Mouse (Mus musculus): ENCODE measurements at regions not wholly inside any gene's neighbourhood (a gene's known extent, or its start where the extent isn't known, plus 50 kb on each side); places are given as distances from the start of the nearest gene placed in this dataset.

DNA sequence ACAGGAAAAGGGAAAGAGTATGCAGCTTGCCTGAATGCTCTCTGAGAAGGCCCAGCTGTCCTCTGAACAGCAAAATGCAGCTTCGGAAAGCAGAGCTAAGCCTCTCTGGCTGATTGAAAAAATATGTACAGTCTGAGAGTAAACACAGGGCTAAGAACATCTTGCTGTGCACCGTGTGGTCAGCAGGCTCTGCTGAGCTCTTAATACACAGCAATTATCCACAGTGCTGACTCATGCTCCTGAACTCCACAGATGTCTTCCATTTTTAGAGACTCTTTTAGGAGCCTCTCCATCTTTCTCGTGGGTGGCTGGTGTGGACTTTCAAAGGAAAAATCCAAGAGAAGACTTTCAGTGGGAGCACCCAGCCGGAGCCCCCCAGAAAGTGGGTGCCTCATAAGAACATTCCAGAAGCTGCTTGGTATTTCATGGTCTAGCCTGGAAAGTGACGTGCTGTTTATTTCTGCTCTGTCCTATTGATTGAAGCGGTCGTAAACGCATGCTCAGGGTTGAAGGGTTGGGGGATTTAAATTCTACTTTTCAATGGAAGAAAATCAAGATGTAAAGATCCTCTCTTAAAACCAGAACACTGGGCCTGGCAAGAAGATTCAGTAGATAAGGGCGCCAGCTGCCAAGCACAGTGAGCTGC is 209.5 kb downstream of the Mreg start:
- Histone ChIP-seq H3K4me1 (ENCODE audit: control insufficient read depth, insufficient read depth, low read length) (no peaks in the 10 kb centered on the region), H3K36me3 (ENCODE audit: control insufficient read depth, insufficient read depth, low read length) (no peaks in the 10 kb centered on the region), H3K9ac (replicated peaks; ENCODE audit: low read depth, low read length) (no peak overlapping the region), H3K9me3 (ENCODE audit: control insufficient read depth, low read length) (no peaks in the 10 kb centered on the region), H3K4me2 (ENCODE audit: low read depth, low read length) (no peak overlapping the region), H3K27me3 (ENCODE audit: control insufficient read depth, insufficient read depth, low read length) (no peaks in the 10 kb centered on the region), H3K27ac (ENCODE audit: low read depth, low read length) (no peak overlapping the region), H3K4me3 (ENCODE audit: low read depth, low read length) (no peak overlapping the region)
- ATAC-seq (ENCODE audit: low read depth), result no peak
- WGBS, result 75% methylated on average over 9 of the region's 9 CpGs

DNA sequence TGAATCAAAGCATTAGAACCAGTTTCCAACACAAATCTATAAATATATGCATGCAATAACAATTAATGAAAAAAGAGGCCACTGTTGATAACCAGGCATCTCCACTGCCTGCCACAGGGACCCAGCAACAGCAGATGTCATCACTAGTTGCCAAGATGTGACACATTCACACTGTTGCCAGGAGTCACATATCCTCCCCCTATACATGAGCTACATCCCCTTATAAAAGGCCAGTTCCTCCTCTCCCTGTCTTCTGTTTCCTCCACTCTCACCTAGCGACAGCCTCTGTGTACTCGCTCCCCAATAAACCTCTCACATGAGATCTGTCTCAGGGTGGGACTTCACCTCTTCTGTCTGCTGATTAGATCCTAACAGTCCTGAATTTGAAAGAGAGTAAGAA is 211.4 kb downstream of the Mreg start:
- Histone ChIP-seq H3K9ac (replicated peaks; ENCODE audit: low read depth, low read length) (no peak overlapping the region), H3K36me3 (ENCODE audit: control insufficient read depth, insufficient read depth, low read length) (no peaks in the 10 kb centered on the region), H3K9me3 (ENCODE audit: control insufficient read depth, low read length) (no peaks in the 10 kb centered on the region), H3K4me3 (ENCODE audit: low read depth, low read length) (no peak overlapping the region), H3K27ac (ENCODE audit: low read depth, low read length) (no peak overlapping the region), H3K4me1 (ENCODE audit: control insufficient read depth, insufficient read depth, low read length) (no peaks in the 10 kb centered on the region), H3K27me3 (ENCODE audit: control insufficient read depth, insufficient read depth, low read length) (no peaks in the 10 kb centered on the region), H3K4me2 (ENCODE audit: low read depth, low read length) (no peak overlapping the region)
- WGBS, result 86% methylated on average over 2 of the region's 2 CpGs
- no peak for ATAC-seq (ENCODE audit: low read depth)

GRCm38 (mm10) chr1:71996828-71997227 is 215.3 kb downstream of the Mreg start:
- 69% methylated on average over 2 of the region's 2 CpGs for WGBS
- H3K27ac ChIP-seq (ENCODE audit: low read depth, low read length), result no peak overlapping the region
- no peaks in the 10 kb centered on the region for H3K36me3 ChIP-seq (ENCODE audit: control insufficient read depth, insufficient read depth, low read length)
- H3K4me3 ChIP-seq (ENCODE audit: low read depth, low read length), result no peak overlapping the region
- no peaks in the 10 kb centered on the region for H3K27me3 ChIP-seq (ENCODE audit: control insufficient read depth, insufficient read depth, low read length)
- H3K4me2 ChIP-seq (ENCODE audit: low read depth, low read length), result no peak overlapping the region
- no peak overlapping the region for H3K9ac ChIP-seq (replicated peaks; ENCODE audit: low read depth, low read length)
- no peak for ATAC-seq (ENCODE audit: low read depth)
- H3K9me3 ChIP-seq (ENCODE audit: control insufficient read depth, low read length), result no peaks in the 10 kb centered on the region
- H3K4me1 ChIP-seq (ENCODE audit: control insufficient read depth, insufficient read depth, low read length), result no peaks in the 10 kb centered on the region

DNA sequence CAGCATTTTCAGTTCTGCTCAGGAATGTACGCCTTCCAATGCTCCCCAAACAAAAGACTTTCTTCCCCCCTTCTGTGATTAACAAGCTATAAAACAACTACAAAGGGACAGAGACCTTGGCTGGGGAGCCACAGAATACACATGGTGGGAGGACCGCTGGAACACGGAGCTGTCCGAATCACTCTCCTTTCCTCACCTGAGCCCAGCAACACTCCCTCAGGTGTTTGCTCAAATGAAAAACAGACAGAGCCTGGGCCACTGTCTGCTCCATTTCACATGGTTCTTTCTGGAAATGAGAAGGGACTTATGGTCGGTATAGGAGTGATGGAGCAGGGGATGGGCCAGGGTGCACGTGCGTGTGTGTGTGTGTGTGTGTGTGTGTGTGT is 215.9 kb downstream of the Mreg start:
- ATAC-seq (ENCODE audit: low read depth), result no peak
- Histone ChIP-seq H3K36me3 (ENCODE audit: control insufficient read depth, insufficient read depth, low read length) (no peaks in the 10 kb centered on the region), H3K9me3 (ENCODE audit: control insufficient read depth, low read length) (no peaks in the 10 kb centered on the region), H3K27ac (ENCODE audit: low read depth, low read length) (no peak overlapping the region), H3K4me2 (ENCODE audit: low read depth, low read length) (no peak overlapping the region; the same call in 1 of the 2 replicates), H3K4me1 (ENCODE audit: control insufficient read depth, insufficient read depth, low read length) (no peaks in the 10 kb centered on the region), H3K27me3 (ENCODE audit: control insufficient read depth, insufficient read depth, low read length) (no peaks in the 10 kb centered on the region), H3K9ac (replicated peaks; ENCODE audit: low read depth, low read length) (no peak overlapping the region), H3K4me3 (ENCODE audit: low read depth, low read length) (no peak overlapping the region)
- WGBS, result 42% methylated on average over 7 of the region's 7 CpGs

DNA sequence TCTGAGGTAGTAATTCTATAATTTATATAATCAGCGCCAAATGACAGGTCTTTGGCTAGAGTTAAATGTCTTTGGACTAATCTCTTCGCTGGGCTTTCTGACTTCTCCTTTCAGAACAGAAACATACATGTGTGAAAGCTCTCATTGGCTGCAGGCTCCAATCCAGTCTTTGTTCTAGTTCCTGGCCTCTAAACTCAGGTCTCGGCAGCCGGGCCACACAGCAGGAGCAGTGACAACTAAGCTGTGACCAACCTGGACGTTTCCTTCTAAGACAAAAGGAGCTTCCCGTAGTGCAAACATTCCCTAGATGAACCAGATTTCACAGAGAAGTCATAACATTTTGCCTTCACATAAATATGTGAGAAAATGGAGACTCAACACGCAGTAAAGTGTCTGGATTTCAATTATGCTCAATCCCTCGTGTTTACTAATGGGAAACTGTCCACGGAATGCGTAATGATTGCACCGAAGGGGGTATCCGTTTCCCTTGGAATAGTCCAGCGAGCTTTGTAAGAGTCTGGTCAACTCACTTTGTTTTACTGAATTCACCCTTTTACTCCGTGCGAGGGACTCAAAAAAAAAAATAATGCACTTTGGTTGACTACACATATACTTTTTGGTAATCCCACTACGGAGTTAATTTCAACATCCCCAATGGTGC is 216.4 kb downstream of the Mreg start:
- no peak overlapping the region for H3K9ac ChIP-seq (replicated peaks; ENCODE audit: low read depth, low read length)
- no peak for ATAC-seq (ENCODE audit: low read depth)
- WGBS, result 33% methylated on average over 16 of the region's 16 CpGs
- H3K9me3 ChIP-seq (ENCODE audit: control insufficient read depth, low read length), result no peaks in the 10 kb centered on the region
- no peak overlapping the region for H3K4me3 ChIP-seq (ENCODE audit: low read depth, low read length)
- H3K36me3 ChIP-seq (ENCODE audit: control insufficient read depth, insufficient read depth, low read length), result no peaks in the 10 kb centered on the region
- H3K27me3 ChIP-seq (ENCODE audit: control insufficient read depth, insufficient read depth, low read length), result no peaks in the 10 kb centered on the region
- no peak overlapping the region for H3K27ac ChIP-seq (ENCODE audit: low read depth, low read length)
- no peak overlapping the region; the same call in 1 of the 2 replicates for H3K4me2 ChIP-seq (ENCODE audit: low read depth, low read length)
- H3K4me1 ChIP-seq (ENCODE audit: control insufficient read depth, insufficient read depth, low read length), result no peaks in the 10 kb centered on the region

- H3K27ac ChIP-seq (ENCODE audit: low read depth, low read length), result no peak overlapping the region
- no peak for ATAC-seq (ENCODE audit: low read depth)
- H3K4me3 ChIP-seq (ENCODE audit: low read depth, low read length), result no peak overlapping the region
- H3K9ac ChIP-seq (replicated peaks; ENCODE audit: low read depth, low read length), result no peak overlapping the region
- no peaks in the 10 kb centered on the region for H3K27me3 ChIP-seq (ENCODE audit: control insufficient read depth, insufficient read depth, low read length)
- WGBS, result 66% methylated on average over 3 of the region's 3 CpGs
- no peaks in the 10 kb centered on the region for H3K36me3 ChIP-seq (ENCODE audit: control insufficient read depth, insufficient read depth, low read length)
- no peak overlapping the region for H3K4me2 ChIP-seq (ENCODE audit: low read depth, low read length)
- H3K9me3 ChIP-seq (ENCODE audit: control insufficient read depth, low read length), result no peaks in the 10 kb centered on the region
- no peaks in the 10 kb centered on the region for H3K4me1 ChIP-seq (ENCODE audit: control insufficient read depth, insufficient read depth, low read length)
Observed at GRCm38 (mm10) chr1:71990936-71991335, 221.2 kb downstream of the Mreg start.

GRCm38 (mm10) chr1:71988086-71988485 is 224.0 kb downstream of the Mreg start:
- Histone ChIP-seq H3K4me3 (ENCODE audit: low read depth, low read length) (no peak overlapping the region), H3K4me1 (ENCODE audit: control insufficient read depth, insufficient read depth, low read length) (no peaks in the 10 kb centered on the region), H3K9ac (replicated peaks; ENCODE audit: low read depth, low read length) (no peak overlapping the region), H3K36me3 (ENCODE audit: control insufficient read depth, insufficient read depth, low read length) (no peaks in the 10 kb centered on the region), H3K4me2 (ENCODE audit: low read depth, low read length) (no peak overlapping the region), H3K27me3 (ENCODE audit: control insufficient read depth, insufficient read depth, low read length) (no peaks in the 10 kb centered on the region), H3K27ac (ENCODE audit: low read depth, low read length) (no peak overlapping the region), H3K9me3 (ENCODE audit: control insufficient read depth, low read length) (no peaks in the 10 kb centered on the region)
- WGBS, result 94% methylated on average over 3 of the region's 3 CpGs
- ATAC-seq (ENCODE audit: low read depth), result no peak

GRCm38 (mm10) chr1:71986047-71986446 is 226.1 kb downstream of the Mreg start:
- Histone ChIP-seq H3K27ac (ENCODE audit: low read depth, low read length) (no peak overlapping the region), H3K4me3 (ENCODE audit: low read depth, low read length) (no peak overlapping the region), H3K9me3 (ENCODE audit: control insufficient read depth, low read length) (no peaks in the 10 kb centered on the region), H3K36me3 (ENCODE audit: control insufficient read depth, insufficient read depth, low read length) (no peaks in the 10 kb centered on the region), H3K9ac (replicated peaks; ENCODE audit: low read depth, low read length) (no peak overlapping the region), H3K4me1 (ENCODE audit: control insufficient read depth, insufficient read depth, low read length) (no peaks in the 10 kb centered on the region), H3K4me2 (ENCODE audit: low read depth, low read length) (no peak overlapping the region), H3K27me3 (ENCODE audit: control insufficient read depth, insufficient read depth, low read length) (no peaks in the 10 kb centered on the region)
- WGBS, result 72% methylated on average over 1 of the region's 1 CpGs
- ATAC-seq (ENCODE audit: low read depth), result no peak

GRCm38 (mm10) chr1:71983786-71984185 is 228.3 kb downstream of the Mreg start:
- Histone ChIP-seq H3K9me3 (ENCODE audit: control insufficient read depth, low read length) (no peaks in the 10 kb centered on the region), H3K4me3 (ENCODE audit: low read depth, low read length) (no peak overlapping the region), H3K9ac (replicated peaks; ENCODE audit: low read depth, low read length) (no peak overlapping the region), H3K4me2 (ENCODE audit: low read depth, low read length) (no peak overlapping the region), H3K27me3 (ENCODE audit: control insufficient read depth, insufficient read depth, low read length) (no peaks in the 10 kb centered on the region), H3K4me1 (ENCODE audit: control insufficient read depth, insufficient read depth, low read length) (no peaks in the 10 kb centered on the region), H3K36me3 (ENCODE audit: control insufficient read depth, insufficient read depth, low read length) (no peaks in the 10 kb centered on the region), H3K27ac (ENCODE audit: low read depth, low read length) (no peak overlapping the region)
- 82% methylated on average over 7 of the region's 7 CpGs for WGBS
- no peak for ATAC-seq (ENCODE audit: low read depth)
